Mouse (Mus musculus) forebrain, embryonic 16.5 days (tissue): ENCODE measurements around the gene Cbarp. TPM values are rescaled to one million over a fixed set of nuclear protein-coding genes. Genes with fewer than 3 reads are reported as not detected.
A peak's percentile ranks its signal among the peaks of the same experiment; 100 is the strongest.

Source experiments
- ATAC-seq: fragments of 200-750 bp; cut with Nextera tagmentation; 2 replicates; pipeline ENCODE4 v1.8.0; 2017; ENCODE audit warnings: mild to moderate bottlenecking, moderate library complexity
- H3K27ac ChIP-seq: fragments of 300-500 bp; sonication (generic); 2 replicates; pipeline ENCODE4 v1.5.1; 2014; ENCODE audit warnings: low read length, control low read depth
- H3K27me3 ChIP-seq: fragments of 300-500 bp; sonication (generic); replicated peaks from 2 replicates; pipeline ENCODE4 v1.6.1; 2014; ENCODE audit warnings: low read length; ENCODE audit not compliant: control insufficient read depth, insufficient read depth
- H3K36me3 ChIP-seq: fragments of 300-500 bp; sonication (generic); 2 replicates; pipeline ENCODE4 v1.6.1; 2014; ENCODE audit not compliant: control insufficient read depth, insufficient read depth
- H3K4me1 ChIP-seq: fragments of 300-500 bp; sonication (generic); replicated peaks from 2 replicates; pipeline ENCODE4 v1.6.1; 2014; ENCODE audit warnings: low read length; ENCODE audit not compliant: control insufficient read depth, insufficient read depth
- H3K4me2 ChIP-seq: fragments of 300-500 bp; sonication (generic); 2 replicates; pipeline ENCODE4 v1.6.1; 2014; ENCODE audit warnings: mild to moderate bottlenecking, low read length, control low read depth
- H3K4me3 ChIP-seq: fragments of 300-500 bp; sonication (generic); replicated peaks from 2 replicates; pipeline ENCODE4 v1.5.1; 2014; ENCODE audit warnings: mild to moderate bottlenecking, low read length, control low read depth
- H3K9ac ChIP-seq: fragments of 300-500 bp; sonication (generic); replicated peaks from 2 replicates; pipeline ENCODE4 v1.6.1; 2014; ENCODE audit warnings: low read depth, low read length, control low read depth
- H3K9me3 ChIP-seq: fragments of 300-500 bp; sonication (generic); 2 replicates; pipeline ENCODE4 v1.6.1; 2016; ENCODE audit warnings: low read length; ENCODE audit not compliant: control insufficient read depth
- WGBS: fragments of 180-500 bp; shearing (Covaris S2); extraction: QIAGEN DNeasy Blood & Tissue Kit; methylation state at CpG from one replicate; pipeline ENCODE4 v1.1.7; 2014; 5-methylcytosine and 5-hydroxymethylcytosine counted together
- polyA plus RNA-seq: library from polyadenylated mRNA; unstranded; fragments of >200 nt; fragmentation: Nextera tagmentation; extraction: Ambion mirVana; gene quantifications from 2 replicates; pipeline ENCODE4 v1.2.1, GENCODE M21; 2015

The Cbarp gene
- polyA plus RNA-seq, 1 experiment from 2014 or later: 44.5 TPM

DNA sequence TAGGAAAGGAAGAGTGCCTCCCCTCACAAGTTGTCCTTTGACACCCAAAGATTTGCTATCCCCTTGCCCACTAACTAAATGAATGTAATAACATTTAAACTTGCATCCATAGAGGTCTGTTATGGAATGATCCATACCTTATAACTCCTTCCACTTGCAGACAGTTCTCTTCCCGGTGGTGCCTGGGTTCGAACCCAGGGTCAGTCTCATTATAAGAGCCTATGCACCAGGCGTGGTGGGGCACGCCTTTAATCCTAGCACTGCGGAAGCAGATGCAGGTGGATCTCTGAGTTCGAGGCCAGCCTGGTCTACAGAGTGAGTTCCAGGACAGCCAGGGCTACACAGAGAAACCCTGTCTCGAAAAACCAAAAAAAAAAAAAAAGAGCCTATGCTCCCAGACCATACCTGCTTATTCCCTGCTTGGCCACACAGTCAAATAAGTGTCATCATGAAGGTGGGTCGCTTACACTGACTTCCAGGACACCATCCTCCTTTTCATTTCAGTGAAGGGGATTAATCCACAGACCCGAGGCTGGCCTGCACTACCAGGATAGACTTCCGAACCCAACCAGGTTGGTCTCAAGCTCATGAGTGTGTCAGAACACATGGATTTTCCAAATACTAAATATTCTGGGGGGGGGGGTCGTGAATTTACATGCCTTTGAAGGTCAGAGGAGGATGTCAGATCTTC lies 515 bp downstream of the Cbarp start:
- no peaks in the 10 kb centered on the region for H3K9me3 ChIP-seq
- peaks cover 2% of the 10 kb centered on the region; the same call in 1 of the 2 replicates for H3K36me3 ChIP-seq
- ATAC-seq: no peak
- H3K4me1 ChIP-seq: peaks cover 52% of the 10 kb centered on the region
- H3K4me3 ChIP-seq: no peak overlapping the region
- H3K27ac ChIP-seq: no peak overlapping the region
- no peaks in the 10 kb centered on the region for H3K27me3 ChIP-seq
- WGBS: 71% methylated on average over 10 of the region's 11 CpGs
- no peak overlapping the region for H3K9ac ChIP-seq
- H3K4me2 ChIP-seq: no peak overlapping the region

DNA sequence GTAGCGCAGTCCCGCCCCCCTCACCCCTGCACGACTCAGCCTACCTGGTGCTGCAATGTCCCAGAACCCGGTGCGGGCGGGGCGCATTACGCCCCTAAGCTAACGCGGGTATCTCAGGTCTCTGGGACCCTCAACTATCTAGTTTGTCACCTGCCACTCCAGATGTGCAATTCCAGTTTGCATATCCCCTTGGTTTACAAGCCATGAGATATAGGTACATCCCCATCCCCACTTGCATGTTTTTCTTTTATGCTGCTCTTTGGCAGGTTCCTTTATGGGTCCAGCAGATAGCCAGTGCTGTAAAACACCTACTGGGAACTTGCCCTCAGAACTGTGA lies 1.2 kb downstream of the Cbarp start:
- peak overlapping the region; percentile 87 for H3K4me3 ChIP-seq
- ATAC-seq: no peak
- peaks cover 6% of the 10 kb centered on the region; the same call in 1 of the 2 replicates for H3K36me3 ChIP-seq
- H3K4me1 ChIP-seq: peaks cover 52% of the 10 kb centered on the region
- H3K9me3 ChIP-seq: no peaks in the 10 kb centered on the region
- H3K4me2 ChIP-seq: peak overlapping the region; percentile 93
- H3K27me3 ChIP-seq: no peaks in the 10 kb centered on the region
- WGBS: under 1% methylated on average over 10 of the region's 10 CpGs
- peak overlapping the region; percentile 93 for H3K27ac ChIP-seq
- H3K9ac ChIP-seq: peak overlapping the region; percentile 87

DNA sequence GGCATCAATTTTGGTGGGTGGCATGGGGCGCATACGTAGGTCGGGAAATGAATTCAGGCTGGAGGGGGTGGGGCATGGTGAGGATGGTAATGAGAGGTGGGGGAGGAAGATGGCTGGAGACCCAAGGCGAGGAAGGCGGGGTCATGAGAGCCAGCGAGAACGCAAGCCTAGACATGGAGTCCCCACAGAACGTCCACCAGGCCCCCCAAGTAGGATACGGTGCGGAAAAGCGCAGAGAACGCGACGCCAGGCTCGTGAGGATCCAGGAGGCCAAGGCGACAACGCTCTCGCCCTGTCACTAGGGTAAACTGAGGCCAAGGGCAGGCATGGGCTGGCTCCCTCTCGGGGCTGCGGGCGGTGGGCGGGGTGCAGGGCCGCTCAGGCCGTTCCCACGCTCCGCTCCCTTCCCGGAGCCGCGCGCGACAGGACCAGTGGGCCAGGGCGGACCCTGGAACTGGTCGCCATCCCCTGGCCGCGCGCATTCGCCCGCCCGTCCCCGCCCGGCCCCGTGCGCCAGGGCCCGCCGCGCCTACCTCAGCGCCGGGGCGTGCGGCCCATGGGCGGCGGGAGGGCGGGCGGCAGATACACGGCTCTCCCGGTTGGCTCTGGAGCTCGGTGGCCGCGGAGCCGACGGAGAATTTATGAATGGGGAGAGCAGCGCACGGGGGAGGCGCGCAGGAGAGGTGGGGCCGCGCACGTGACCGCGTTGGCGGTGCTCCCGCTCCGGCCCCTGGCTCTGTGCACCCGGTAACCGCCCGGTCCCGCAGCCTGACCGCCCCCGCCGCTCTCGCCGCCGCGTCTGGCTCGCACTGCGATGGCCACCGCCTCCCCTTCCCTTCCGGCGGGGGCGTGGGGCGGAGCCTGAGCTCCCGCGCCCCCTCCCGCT lies 1.8 kb downstream of the Cbarp start, which contains the start of gene Atp5d:
Gene Atp5d (plus strand): TSS at position 80 of the 886 bp plus-strand sequence.
- H3K27ac ChIP-seq: peak within 1 kb of the TSS; percentile 93
- H3K36me3 ChIP-seq: peaks cover 11% of the 10 kb centered on the region; the same call in 1 of the 2 replicates
- peak within 1 kb of the TSS; percentile 87 for H3K4me3 ChIP-seq
- H3K9ac ChIP-seq: peak within 1 kb of the TSS; percentile 87
- H3K4me1 ChIP-seq: peaks cover 52% of the 10 kb centered on the region
- H3K4me2 ChIP-seq: peak within 1 kb of the TSS; percentile 93
- H3K9me3 ChIP-seq: no peaks in the 10 kb centered on the region
- ATAC-seq: peak; percentile 13; the same call in 1 of the 2 replicates
- no peaks in the 10 kb centered on the region for H3K27me3 ChIP-seq
- under 1% methylated on average over 78 of the region's 94 CpGs for WGBS

DNA sequence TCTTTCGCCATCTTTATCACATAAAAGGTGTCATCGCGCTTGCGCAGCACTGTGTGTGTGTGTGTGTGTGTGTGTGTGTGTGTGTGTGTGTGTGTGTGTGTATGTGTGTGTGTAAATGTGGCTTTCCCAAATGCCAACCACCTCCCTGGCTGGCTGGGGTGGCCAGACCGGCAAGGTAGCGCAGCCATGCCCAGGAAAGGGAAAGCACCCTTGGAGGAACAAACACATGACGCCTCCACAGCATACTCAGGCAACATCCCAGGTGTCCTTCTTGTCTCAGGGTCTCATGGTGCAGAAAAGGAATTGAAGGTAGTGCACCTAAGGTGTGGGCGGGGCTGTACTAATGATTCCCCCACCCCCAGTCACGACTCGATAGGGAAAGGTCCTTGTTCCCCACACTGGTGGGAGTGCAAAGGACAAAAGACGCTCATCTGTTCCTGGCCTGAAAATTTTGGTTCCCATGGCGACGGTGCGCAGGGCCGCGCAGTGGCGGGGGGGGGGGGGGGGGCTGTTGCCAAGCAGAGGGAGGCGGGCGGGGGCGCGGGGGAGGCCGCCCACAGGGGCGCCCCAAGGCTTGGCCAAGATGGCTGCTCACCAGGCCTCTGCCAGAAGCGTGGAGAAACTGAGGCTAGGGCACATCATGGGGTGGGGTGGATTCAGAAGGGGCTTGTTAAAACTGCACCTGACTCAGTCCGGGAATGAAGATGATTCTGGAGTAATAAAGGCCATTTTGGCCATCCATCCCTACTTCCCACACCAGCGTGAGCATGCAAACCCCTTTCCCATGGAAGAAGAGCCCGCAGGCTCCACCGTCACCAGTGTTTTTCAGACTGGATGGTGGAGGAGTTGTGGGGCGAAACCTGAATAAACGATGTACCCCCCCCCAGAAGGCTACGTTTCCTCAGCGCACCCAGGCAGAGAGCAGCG lies 2.7 kb downstream of the Cbarp start:
- Histone ChIP-seq H3K36me3 (peaks cover 13% of the 10 kb centered on the region; the same call in 1 of the 2 replicates), H3K4me2 (peak overlapping the region; percentile 93)
- WGBS: 1% methylated on average over 28 of the region's 33 CpGs

DNA sequence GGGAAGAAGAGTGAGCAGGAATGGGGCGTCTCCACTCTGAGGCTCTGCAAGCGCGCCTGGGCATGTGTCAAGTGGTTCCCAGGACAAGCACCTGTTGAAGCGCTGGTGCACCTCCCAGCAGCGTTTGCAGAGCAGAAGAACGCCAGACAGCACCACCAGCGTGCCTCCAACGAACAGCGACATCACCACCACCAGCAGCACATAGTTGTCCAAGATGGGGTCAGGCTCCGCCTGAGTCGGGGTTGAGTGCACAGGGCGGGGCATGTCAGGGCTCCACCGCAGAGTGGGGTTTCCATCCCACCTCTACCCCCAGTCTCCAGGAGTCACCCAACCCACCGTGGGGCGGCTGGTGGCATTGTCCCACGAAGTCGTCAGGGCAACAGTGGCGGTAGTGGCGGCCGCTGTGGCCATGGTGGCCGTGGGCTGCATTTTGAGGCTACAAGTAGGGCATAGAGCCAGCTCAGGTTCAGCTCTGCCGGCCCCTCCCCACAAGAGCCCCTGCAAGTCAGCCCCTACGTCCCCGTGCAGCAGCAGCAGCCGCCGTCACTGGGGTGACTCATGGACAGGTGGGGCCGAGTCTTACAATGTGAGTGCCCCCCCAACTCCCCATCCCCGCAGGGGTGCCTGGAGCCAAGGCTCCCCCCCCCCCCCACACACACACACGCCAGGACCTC lies 3.5 kb downstream of the Cbarp start:
- peak overlapping the region; percentile 93 for H3K27ac ChIP-seq
- no peaks in the 10 kb centered on the region for H3K9me3 ChIP-seq
- peaks cover 13% of the 10 kb centered on the region; the same call in 1 of the 2 replicates for H3K36me3 ChIP-seq
- no peak for ATAC-seq
- WGBS: 5% methylated on average over 27 of the region's 29 CpGs
- H3K27me3 ChIP-seq: no peaks in the 10 kb centered on the region
- peaks cover 43% of the 10 kb centered on the region for H3K4me1 ChIP-seq
- peak overlapping the region; percentile 93 for H3K4me2 ChIP-seq
- H3K9ac ChIP-seq: peak overlapping the region; percentile 87
- peak overlapping the region; percentile 87 for H3K4me3 ChIP-seq

More for the DNA sequence above, 2.7 kb downstream of the Cbarp start:
- Histone ChIP-seq H3K9me3 (no peaks in the 10 kb centered on the region), H3K27me3 (no peaks in the 10 kb centered on the region), H3K4me1 (peaks cover 49% of the 10 kb centered on the region), H3K27ac (peak overlapping the region; percentile 93), H3K4me3 (peak overlapping the region; percentile 87), H3K9ac (peak overlapping the region; percentile 87)
- no peak for ATAC-seq

DNA sequence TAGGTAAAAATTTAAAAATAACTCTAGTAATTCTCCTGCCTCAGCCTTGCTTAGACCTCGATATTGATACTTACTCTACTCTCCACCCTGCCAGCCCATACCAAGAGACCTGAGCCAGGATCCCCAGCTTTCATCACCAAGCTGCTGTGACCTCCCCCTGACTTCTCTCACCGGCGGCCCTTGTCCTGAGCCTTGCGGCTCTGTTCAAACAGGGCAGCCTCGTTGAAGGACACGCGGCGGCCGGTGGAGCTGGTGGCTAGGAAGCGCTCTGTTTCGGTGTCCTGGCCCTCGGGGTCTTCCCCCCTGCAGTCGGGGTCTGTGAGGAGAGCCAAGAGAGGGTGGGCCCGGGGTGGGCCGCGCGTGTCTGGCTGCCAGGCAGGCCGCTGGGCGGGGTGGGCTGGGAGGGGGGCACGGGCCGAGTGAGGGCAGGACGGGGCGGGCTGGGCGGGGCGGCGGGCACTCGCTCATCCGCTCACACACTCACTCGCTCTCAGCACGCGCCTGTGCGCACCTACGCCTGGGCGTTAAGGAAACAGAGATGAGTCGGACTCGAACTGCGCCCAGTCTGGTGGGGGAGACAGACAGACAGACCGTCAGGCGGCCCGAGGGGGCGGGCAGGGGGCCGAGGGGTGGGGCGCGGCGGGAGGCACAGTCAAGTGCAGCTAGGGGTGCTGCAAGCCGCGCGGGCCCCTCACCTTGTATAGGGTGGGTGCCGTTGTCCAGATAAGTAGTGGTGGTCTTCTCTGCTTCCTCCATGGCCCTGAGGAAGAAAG lies 4.3 kb downstream of the Cbarp start:
- Histone ChIP-seq H3K4me2 (peak overlapping the region; percentile 93), H3K36me3 (peaks cover 15% of the 10 kb centered on the region; the same call in 1 of the 2 replicates), H3K27ac (no peak overlapping the region; the same call in 1 of the 2 replicates), H3K27me3 (no peaks in the 10 kb centered on the region), H3K4me3 (peak overlapping the region; percentile 87), H3K9ac (peak overlapping the region; percentile 87), H3K9me3 (no peaks in the 10 kb centered on the region), H3K4me1 (peaks cover 45% of the 10 kb centered on the region)
- no peak for ATAC-seq
- WGBS: 23% methylated on average over 48 of the region's 49 CpGs

DNA sequence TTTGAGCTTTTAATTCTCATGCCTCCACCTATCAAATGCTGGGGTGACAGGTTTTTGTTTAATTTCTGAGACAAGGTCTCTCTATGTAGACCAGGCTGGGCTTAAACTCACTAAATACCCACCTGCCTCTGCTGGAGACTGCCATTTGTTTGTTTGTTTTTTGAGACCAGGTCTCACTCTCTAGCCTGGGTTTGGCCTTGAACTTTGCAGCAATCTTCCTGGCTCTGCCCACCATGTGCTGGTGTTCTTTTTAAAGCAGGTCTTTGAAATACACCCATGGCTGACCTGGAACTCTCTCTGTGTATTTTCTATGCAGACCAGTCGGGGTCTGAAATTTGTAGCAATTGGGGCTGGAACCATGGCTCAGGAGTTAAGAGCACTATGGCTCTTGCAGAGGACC lies 5.0 kb downstream of the Cbarp start:
- WGBS: 97% methylated on average over 1 of the region's 1 CpGs
- H3K4me1 ChIP-seq: peaks cover 39% of the 10 kb centered on the region
- H3K27ac ChIP-seq: no peak overlapping the region
- H3K9ac ChIP-seq: no peak overlapping the region
- H3K9me3 ChIP-seq: no peaks in the 10 kb centered on the region
- H3K36me3 ChIP-seq: peaks cover 18% of the 10 kb centered on the region; the same call in 1 of the 2 replicates
- H3K4me2 ChIP-seq: no peak overlapping the region
- H3K4me3 ChIP-seq: no peak overlapping the region
- no peak for ATAC-seq
- no peaks in the 10 kb centered on the region for H3K27me3 ChIP-seq

DNA sequence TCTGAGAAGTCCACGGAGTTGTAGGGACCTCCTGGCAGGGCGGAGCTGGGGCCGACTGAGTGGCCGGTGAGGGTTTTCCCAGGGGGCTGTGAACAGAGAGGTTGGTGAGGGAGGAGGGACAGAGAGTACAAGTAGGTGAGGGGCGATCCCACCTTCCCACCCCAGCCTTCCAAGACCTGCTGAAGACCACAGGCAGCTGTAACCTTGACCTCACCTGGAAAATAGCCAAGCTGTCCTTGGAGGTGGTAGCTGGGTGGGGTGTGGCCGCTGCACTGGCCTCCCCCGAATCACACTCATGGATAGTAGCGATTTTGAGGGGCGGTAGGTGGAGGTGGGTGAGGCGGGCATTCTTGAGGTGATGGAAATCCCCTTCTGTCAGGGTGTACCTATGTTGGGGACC lies 5.5 kb downstream of the Cbarp start:
- peaks cover 37% of the 10 kb centered on the region for H3K4me1 ChIP-seq
- no peaks in the 10 kb centered on the region for H3K27me3 ChIP-seq
- ATAC-seq: no peak
- H3K36me3 ChIP-seq: peaks cover 21% of the 10 kb centered on the region; the same call in 1 of the 2 replicates
- H3K4me3 ChIP-seq: no peak overlapping the region
- WGBS: 88% methylated on average over 10 of the region's 10 CpGs
- no peak overlapping the region for H3K4me2 ChIP-seq
- no peaks in the 10 kb centered on the region for H3K9me3 ChIP-seq
- H3K9ac ChIP-seq: no peak overlapping the region
- no peak overlapping the region for H3K27ac ChIP-seq
